Mouse (Mus musculus): ENCODE measurements around the gene Dennd2d. TPM values are rescaled to one million over a fixed set of nuclear protein-coding genes. Genes with fewer than 3 reads are reported as not detected.

Dennd2d gene
- total and polyA plus RNA-seq, 2 experiments from 2014 or later = 0.96 to 4.2 TPM

GRCm38 (mm10) chr3:106492723-106493122 lies 10.5 kb downstream of the Dennd2d start:
- Histone ChIP-seq H3K27ac (ENCODE audit: low read depth) (no peak overlapping the region), H3K4me3 (ENCODE audit: low read depth, low read length) (no peak overlapping the region), H3K36me3 (replicated peaks; ENCODE audit: control insufficient read depth, insufficient read depth, low read length) (no peaks in the 10 kb centered on the region), H3K27me3 (ENCODE audit: control insufficient read depth, insufficient read depth, low read length) (no peaks in the 10 kb centered on the region), H3K4me2 (ENCODE audit: low read depth, low read length) (no peak overlapping the region), H3K9me3 (replicated peaks; ENCODE audit: control insufficient read depth, low read length) (no peaks in the 10 kb centered on the region), H3K9ac (replicated peaks; ENCODE audit: low read depth, low read length) (no peak overlapping the region), H3K4me1 (ENCODE audit: control insufficient read depth, insufficient read depth) (peaks cover 16% of the 10 kb centered on the region; the same call in 1 of the 2 replicates)
- TF ChIP-seq EP300 (IDR thresholded peaks at IDR 0.05; ENCODE audit: low read depth) = no peak
- TF ChIP-seq CTCF (IDR thresholded peaks at IDR 0.05; ENCODE audit: low read depth) = no peak
- no peak for DNase-seq (ENCODE audit: low spot score)
- WGBS = 55% methylated on average over 1 of the region's 1 CpGs
- no peak for ATAC-seq (ENCODE audit: insufficient read depth, low read depth)

GRCm38 (mm10) chr3:106493202-106493601 lies 11.0 kb downstream of the Dennd2d start:
- Histone ChIP-seq H3K27ac (ENCODE audit: low read depth) (no peak overlapping the region; the same call in 1 of the 2 replicates), H3K36me3 (replicated peaks; ENCODE audit: control insufficient read depth, insufficient read depth, low read length) (no peaks in the 10 kb centered on the region), H3K4me3 (ENCODE audit: low read depth, low read length) (no peak overlapping the region), H3K4me2 (ENCODE audit: low read depth, low read length) (no peak overlapping the region), H3K4me1 (ENCODE audit: control insufficient read depth, insufficient read depth) (peaks cover 18% of the 10 kb centered on the region; the same call in 1 of the 2 replicates), H3K27me3 (ENCODE audit: control insufficient read depth, insufficient read depth, low read length) (no peaks in the 10 kb centered on the region), H3K9ac (replicated peaks; ENCODE audit: low read depth, low read length) (no peak overlapping the region), H3K9me3 (replicated peaks; ENCODE audit: control insufficient read depth, low read length) (no peaks in the 10 kb centered on the region)
- ATAC-seq (ENCODE audit: insufficient read depth, low read depth) (no peak), DNase-seq (ENCODE audit: low spot score) (no peak)
- no peak for TF ChIP-seq CTCF (IDR thresholded peaks at IDR 0.05; ENCODE audit: low read depth)
- TF ChIP-seq EP300 (IDR thresholded peaks at IDR 0.05; ENCODE audit: low read depth) = no peak
- WGBS = 71% methylated on average over 8 of the region's 8 CpGs

GRCm38 (mm10) chr3:106493882-106494281 lies 11.7 kb downstream of the Dennd2d start:
- Histone ChIP-seq H3K9ac (replicated peaks; ENCODE audit: low read depth, low read length) (no peak overlapping the region), H3K4me1 (ENCODE audit: control insufficient read depth, insufficient read depth) (peaks cover 18% of the 10 kb centered on the region; the same call in 1 of the 2 replicates), H3K36me3 (replicated peaks; ENCODE audit: control insufficient read depth, insufficient read depth, low read length) (no peaks in the 10 kb centered on the region), H3K4me3 (ENCODE audit: low read depth, low read length) (no peak overlapping the region), H3K27me3 (ENCODE audit: control insufficient read depth, insufficient read depth, low read length) (no peaks in the 10 kb centered on the region), H3K4me2 (ENCODE audit: low read depth, low read length) (no peak overlapping the region), H3K9me3 (replicated peaks; ENCODE audit: control insufficient read depth, low read length) (no peaks in the 10 kb centered on the region), H3K27ac (ENCODE audit: low read depth) (peak overlapping the region; percentile 17; the same call in 1 of the 2 replicates)
- WGBS = 39% methylated on average over 3 of the region's 3 CpGs
- TF ChIP-seq EP300 (IDR thresholded peaks at IDR 0.05; ENCODE audit: low read depth) (no peak), CTCF (IDR thresholded peaks at IDR 0.05; ENCODE audit: low read depth) (no peak)
- DNase-seq (ENCODE audit: low spot score) = no peak
- no peak for ATAC-seq (ENCODE audit: insufficient read depth, low read depth)

- Histone ChIP-seq H3K27me3 (ENCODE audit: control insufficient read depth, insufficient read depth, low read length) (no peaks in the 10 kb centered on the region), H3K4me1 (ENCODE audit: control insufficient read depth, insufficient read depth) (peaks cover 18% of the 10 kb centered on the region; the same call in 1 of the 2 replicates), H3K4me3 (ENCODE audit: low read depth, low read length) (no peak overlapping the region), H3K27ac (ENCODE audit: low read depth) (0 out of 2 replicates have a peak overlapping the region, but pooled peaks have one; percentile 12), H3K9me3 (replicated peaks; ENCODE audit: control insufficient read depth, low read length) (no peaks in the 10 kb centered on the region), H3K4me2 (ENCODE audit: low read depth, low read length) (no peak overlapping the region), H3K36me3 (replicated peaks; ENCODE audit: control insufficient read depth, insufficient read depth, low read length) (no peaks in the 10 kb centered on the region), H3K9ac (replicated peaks; ENCODE audit: low read depth, low read length) (no peak overlapping the region)
- peak; percentile 20 for DNase-seq (ENCODE audit: low spot score)
- 17% methylated on average over 1 of the region's 1 CpGs for WGBS
- TF ChIP-seq EP300 (IDR thresholded peaks at IDR 0.05; ENCODE audit: low read depth) (no peak), CTCF (IDR thresholded peaks at IDR 0.05; ENCODE audit: low read depth) (no peak)
- ATAC-seq (ENCODE audit: insufficient read depth, low read depth) = no peak; the same call in 1 of the 2 replicates
Observed at GRCm38 (mm10) chr3:106494417-106494950, 12.3 kb downstream of the Dennd2d start.

GRCm38 (mm10) chr3:106495346-106496044 lies 13.3 kb downstream of the Dennd2d start:
- H3K36me3 ChIP-seq (replicated peaks; ENCODE audit: control insufficient read depth, insufficient read depth, low read length) = no peaks in the 10 kb centered on the region
- 85% methylated on average over 1 of the region's 1 CpGs for WGBS
- DNase-seq (ENCODE audit: low spot score) (no peak), ATAC-seq (ENCODE audit: insufficient read depth, low read depth) (no peak)
- H3K9me3 ChIP-seq (replicated peaks; ENCODE audit: control insufficient read depth, low read length) = no peaks in the 10 kb centered on the region
- H3K27me3 ChIP-seq (ENCODE audit: control insufficient read depth, insufficient read depth, low read length) = no peaks in the 10 kb centered on the region
- no peak overlapping the region for H3K4me3 ChIP-seq (ENCODE audit: low read depth, low read length)
- no peak overlapping the region for H3K27ac ChIP-seq (ENCODE audit: low read depth)
- no peak overlapping the region for H3K9ac ChIP-seq (replicated peaks; ENCODE audit: low read depth, low read length)
- no peak overlapping the region for H3K4me2 ChIP-seq (ENCODE audit: low read depth, low read length)
- H3K4me1 ChIP-seq (ENCODE audit: control insufficient read depth, insufficient read depth) = peaks cover 19% of the 10 kb centered on the region; the same call in 1 of the 2 replicates
- TF ChIP-seq CTCF (IDR thresholded peaks at IDR 0.05; ENCODE audit: low read depth) (no peak), EP300 (IDR thresholded peaks at IDR 0.05; ENCODE audit: low read depth) (no peak)
